Mouse (Mus musculus) erythroblast, embryonic 14.5 days (primary cell): ENCODE data around the gene Snrnp25.

Experiments
- GATA1 ChIP-seq: IDR thresholded peaks from 2 replicates; pipeline ENCODE4 v1.6.1; 2012; ENCODE audit warnings: low read length, inconsistent platforms, mixed read lengths
- TAL1 ChIP-seq: IDR thresholded peaks from 3 replicates; pipeline ENCODE4 v1.6.1; 2012; ENCODE audit warnings: low read length, inconsistent platforms, mixed read lengths

GRCm38 (mm10) chr11:32233895-32234294 is 28.7 kb downstream of the Snrnp25 start:
- no peak for TF ChIP-seq GATA1
- no peak for TF ChIP-seq TAL1
